Mouse (Mus musculus) liver, embryonic 16.5 days (tissue): ENCODE results near the gene Gpr108. TPM values are rescaled to one million over a fixed set of nuclear protein-coding genes. Genes with fewer than 3 reads are reported as not detected.
A peak's percentile ranks its signal among the peaks of the same experiment; 100 is the strongest.

Source experiments
- ATAC-seq: fragments of 200-750 bp; cut with Nextera tagmentation; 2 replicates; pipeline ENCODE4 v1.8.0; 2017; ENCODE audit warnings: low read depth, mild to moderate bottlenecking, moderate number of reproducible peaks, moderate library complexity
- H3K27ac ChIP-seq: fragments of 300-500 bp; sonication (generic); 2 replicates; pipeline ENCODE4 v1.5.1; 2014; ENCODE audit warnings: mild to moderate bottlenecking, low read length
- H3K27me3 ChIP-seq: fragments of 300-500 bp; sonication (generic); 2 replicates; pipeline ENCODE4 v1.6.1; 2014; ENCODE audit warnings: low read depth, low read length, mixed read lengths; ENCODE audit not compliant: control insufficient read depth, insufficient read depth
- H3K36me3 ChIP-seq: fragments of 300-500 bp; sonication (generic); 2 replicates; pipeline ENCODE4 v1.6.1; 2014; ENCODE audit warnings: mild to moderate bottlenecking; ENCODE audit not compliant: control insufficient read depth, insufficient read depth
- H3K4me1 ChIP-seq: fragments of 300-500 bp; sonication (generic); 2 replicates; pipeline ENCODE4 v1.6.1; 2014; ENCODE audit warnings: low read depth, low read length, mixed read lengths; ENCODE audit not compliant: control insufficient read depth
- H3K4me2 ChIP-seq: fragments of 300-500 bp; sonication (generic); 2 replicates; pipeline ENCODE4 v1.6.1; 2014; ENCODE audit warnings: low read depth, low read length, mixed read lengths
- H3K4me3 ChIP-seq: fragments of 300-500 bp; sonication (generic); 2 replicates; pipeline ENCODE4 v1.5.1; 2014; ENCODE audit warnings: low read depth, mild to moderate bottlenecking, low read length
- H3K9ac ChIP-seq: fragments of 300-500 bp; sonication (generic); 2 replicates; pipeline ENCODE4 v1.6.1; 2014; ENCODE audit warnings: low read depth, low read length
- H3K9me3 ChIP-seq: fragments of 300-500 bp; sonication (generic); replicated peaks from 2 replicates; pipeline ENCODE4 v1.6.1; 2016; ENCODE audit warnings: low read length; ENCODE audit not compliant: control insufficient read depth
- WGBS: fragments of 180-500 bp; shearing (Covaris S2); extraction: QIAGEN DNeasy Blood & Tissue Kit; methylation state at CpG from one replicate; pipeline ENCODE4 v1.1.7; 2014; ENCODE audit not compliant: insufficient replicate concordance; 5-methylcytosine and 5-hydroxymethylcytosine counted together
- polyA plus RNA-seq: library from polyadenylated mRNA; unstranded; fragments of >200 nt; fragmentation: Nextera tagmentation; extraction: Ambion mirVana; gene quantifications from 2 replicates; pipeline ENCODE4 v1.2.1, GENCODE M21; 2015

Gpr108 gene
- polyA plus RNA-seq, 1 experiment from 2014 or later, result 12.6 TPM

DNA sequence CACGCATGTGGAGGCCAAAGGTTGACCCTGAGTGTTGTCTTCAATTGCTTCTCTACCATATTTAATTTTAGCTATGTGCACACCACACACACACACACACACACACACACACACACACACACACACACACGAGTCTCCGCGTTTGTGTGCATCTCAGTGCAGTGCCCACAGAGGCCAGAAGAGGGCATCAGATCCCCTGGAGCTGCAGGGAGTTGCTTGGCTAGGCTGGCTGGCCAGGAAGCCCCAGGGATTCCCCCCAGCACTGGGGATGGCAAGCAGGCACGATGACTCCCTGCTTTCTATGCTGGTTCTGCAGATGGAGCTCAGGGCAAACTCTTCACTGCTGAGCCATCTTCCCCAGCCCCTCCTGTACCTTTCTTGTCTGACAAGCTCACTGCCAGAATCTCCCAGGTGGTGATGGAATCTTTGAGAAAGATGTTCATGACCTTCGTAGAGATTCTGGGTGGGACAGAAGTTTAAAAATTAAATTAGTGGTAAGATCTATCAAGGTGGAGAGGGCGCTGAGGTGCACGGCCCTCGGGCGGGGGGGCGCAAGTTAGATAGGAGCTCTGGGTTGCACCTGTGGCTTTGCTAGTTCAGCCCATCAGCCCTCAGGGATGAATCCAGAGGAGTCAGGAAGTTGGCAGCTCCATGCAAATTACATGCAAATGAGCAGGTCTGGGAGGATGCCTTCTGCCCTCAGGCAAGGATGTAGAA lies 28.9 kb downstream of the Gpr108 start:
- Histone ChIP-seq H3K27ac (no peak overlapping the region), H3K36me3 (peaks cover 3% of the 10 kb centered on the region), H3K4me1 (no peaks in the 10 kb centered on the region; the same call in none of the 2 replicates), H3K4me3 (no peak overlapping the region), H3K9me3 (no peaks in the 10 kb centered on the region), H3K4me2 (no peak overlapping the region), H3K27me3 (no peaks in the 10 kb centered on the region), H3K9ac (no peak overlapping the region)
- WGBS, result 15% methylated on average over 11 of the region's 11 CpGs
- ATAC-seq, result peak; percentile 18; the same call in 1 of the 2 replicates

DNA sequence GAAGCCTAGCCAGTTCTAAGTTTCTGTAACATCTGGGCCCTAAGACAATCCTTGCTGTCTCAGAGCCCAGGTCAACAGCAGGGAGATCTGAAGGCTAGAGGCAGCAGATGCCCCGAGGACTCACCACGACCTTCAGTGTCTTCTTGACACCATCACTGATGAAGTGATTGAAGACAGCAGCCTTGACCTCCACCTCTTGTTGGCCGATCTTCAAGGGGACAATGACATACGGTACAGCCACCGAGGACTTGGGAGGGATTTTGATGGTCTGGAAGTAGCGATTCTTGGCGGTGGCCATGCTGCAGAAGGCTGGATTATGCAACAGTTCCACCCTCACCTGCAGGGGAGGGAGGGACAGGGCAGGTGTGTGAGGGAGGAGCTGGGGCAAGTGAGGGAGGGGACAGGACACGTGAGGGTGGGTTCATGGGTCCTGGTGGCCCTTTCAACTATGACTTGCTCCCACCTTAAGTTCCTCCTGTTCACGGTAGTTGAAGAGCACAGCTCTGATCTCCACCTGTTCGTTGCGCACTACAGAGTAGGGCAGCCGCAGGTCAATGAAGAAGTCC lies 29.8 kb downstream of the Gpr108 start:
- Histone ChIP-seq H3K4me2 (no peak overlapping the region), H3K9ac (no peak overlapping the region), H3K9me3 (no peaks in the 10 kb centered on the region), H3K27me3 (no peaks in the 10 kb centered on the region), H3K36me3 (peaks cover 3% of the 10 kb centered on the region), H3K27ac (no peak overlapping the region), H3K4me3 (no peak overlapping the region), H3K4me1 (no peaks in the 10 kb centered on the region; the same call in none of the 2 replicates)
- WGBS, result 56% methylated on average over 12 of the region's 12 CpGs
- no peak for ATAC-seq

GRCm38 (mm10) chr17:57214676-57215387 lies 33.4 kb downstream of the Gpr108 start:
- Histone ChIP-seq H3K4me2 (no peak overlapping the region), H3K27me3 (no peaks in the 10 kb centered on the region), H3K4me1 (no peaks in the 10 kb centered on the region; the same call in 1 of the 2 replicates), H3K27ac (no peak overlapping the region), H3K4me3 (no peak overlapping the region), H3K36me3 (peaks cover 3% of the 10 kb centered on the region; the same call in 1 of the 2 replicates), H3K9ac (no peak overlapping the region), H3K9me3 (no peaks in the 10 kb centered on the region)
- no peak for ATAC-seq
- WGBS, result 29% methylated on average over 13 of the region's 13 CpGs

DNA sequence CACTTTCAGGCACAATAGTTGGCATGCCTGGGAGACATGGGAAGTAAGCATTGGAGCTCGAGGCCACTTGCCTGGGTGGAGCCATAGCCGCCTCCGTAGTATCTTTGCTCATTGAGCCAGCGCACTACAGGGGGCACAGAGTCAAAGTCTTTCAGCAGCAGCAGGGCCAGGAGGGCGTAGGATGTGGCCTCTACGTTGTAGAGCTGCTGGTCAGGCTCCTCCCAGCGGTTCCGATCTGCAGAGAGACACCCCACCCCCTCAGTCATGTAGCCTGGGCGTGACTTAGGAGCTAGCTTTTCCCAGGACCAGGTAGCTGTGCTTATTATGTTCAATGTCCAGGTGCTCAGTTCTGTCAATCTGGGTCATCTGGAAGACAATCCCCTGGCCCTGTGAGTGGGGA lies 36.7 kb downstream of the Gpr108 start:
- ATAC-seq, result 0 out of 2 replicates have a peak, but pooled peaks have one; percentile 26
- no peak overlapping the region for H3K4me2 ChIP-seq
- H3K4me3 ChIP-seq, result no peak overlapping the region
- no peaks in the 10 kb centered on the region for H3K9me3 ChIP-seq
- 55% methylated on average over 9 of the region's 9 CpGs for WGBS
- H3K4me1 ChIP-seq, result no peaks in the 10 kb centered on the region
- H3K27me3 ChIP-seq, result no peaks in the 10 kb centered on the region
- H3K9ac ChIP-seq, result no peak overlapping the region
- H3K27ac ChIP-seq, result no peak overlapping the region
- H3K36me3 ChIP-seq, result no peaks in the 10 kb centered on the region; the same call in 1 of the 2 replicates

DNA sequence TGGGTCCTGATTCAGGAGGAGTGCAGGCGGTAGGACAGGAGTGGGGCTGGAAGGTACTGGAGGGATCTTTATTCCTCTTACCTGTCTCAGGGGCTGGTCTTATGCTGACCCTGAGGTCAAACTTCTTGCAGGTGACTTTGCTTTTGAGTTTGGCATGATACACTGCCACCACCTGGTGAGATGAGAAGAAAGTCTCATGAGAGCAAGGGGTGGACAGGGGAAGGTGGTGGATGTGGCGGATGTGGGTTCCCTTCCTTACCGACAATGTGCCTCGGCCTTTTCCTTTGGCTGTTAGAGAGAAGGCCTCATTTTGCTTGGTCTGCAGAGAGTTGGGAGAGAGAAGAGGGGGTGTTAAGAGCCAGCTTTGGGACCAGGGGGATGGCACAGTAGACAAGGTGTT lies 38.9 kb downstream of the Gpr108 start:
- Histone ChIP-seq H3K4me3 (no peak overlapping the region), H3K9me3 (no peaks in the 10 kb centered on the region), H3K27me3 (no peaks in the 10 kb centered on the region), H3K9ac (no peak overlapping the region), H3K4me2 (no peak overlapping the region), H3K36me3 (no peaks in the 10 kb centered on the region; the same call in 1 of the 2 replicates), H3K4me1 (peaks cover under 1% of the 10 kb centered on the region), H3K27ac (no peak overlapping the region)
- ATAC-seq, result no peak
- WGBS, result 36% methylated on average over 4 of the region's 4 CpGs

DNA sequence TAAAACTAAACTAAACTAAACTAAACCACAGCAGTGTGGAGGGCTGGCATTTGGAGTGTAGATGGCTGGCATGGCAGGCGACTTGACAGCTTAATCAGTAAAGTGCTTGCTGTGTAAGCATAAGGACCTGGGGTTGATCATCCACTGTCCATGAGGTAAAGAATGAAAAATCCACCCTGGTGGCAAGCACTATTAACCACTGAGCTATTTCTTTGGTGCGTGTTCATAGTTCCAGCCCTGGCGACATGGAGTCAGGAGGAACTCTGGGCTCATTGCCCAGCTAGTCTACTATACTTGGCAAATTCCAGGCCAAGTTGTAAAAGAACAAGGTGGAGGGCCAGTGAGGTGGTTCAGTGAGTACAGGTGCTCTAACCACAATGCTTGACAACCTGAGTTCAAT lies 40.3 kb downstream of the Gpr108 start:
- H3K4me1 ChIP-seq, result peaks cover 5% of the 10 kb centered on the region
- no peak overlapping the region for H3K9ac ChIP-seq
- no peaks in the 10 kb centered on the region for H3K27me3 ChIP-seq
- no peaks in the 10 kb centered on the region for H3K9me3 ChIP-seq
- no peaks in the 10 kb centered on the region; the same call in 1 of the 2 replicates for H3K36me3 ChIP-seq
- 59% methylated on average over 3 of the region's 3 CpGs for WGBS
- ATAC-seq, result no peak
- no peak overlapping the region for H3K4me3 ChIP-seq
- no peak overlapping the region for H3K27ac ChIP-seq
- H3K4me2 ChIP-seq, result no peak overlapping the region

- Histone ChIP-seq H3K27ac (no peak overlapping the region), H3K36me3 (no peaks in the 10 kb centered on the region), H3K27me3 (no peaks in the 10 kb centered on the region), H3K4me2 (no peak overlapping the region), H3K9ac (no peak overlapping the region), H3K4me1 (peaks cover 5% of the 10 kb centered on the region), H3K4me3 (no peak overlapping the region), H3K9me3 (no peaks in the 10 kb centered on the region)
- ATAC-seq, result peak; percentile 71
- WGBS, result 43% methylated on average over 10 of the region's 10 CpGs
Measured at GRCm38 (mm10) chr17:57201841-57202724, 46.2 kb downstream of the Gpr108 start.

DNA sequence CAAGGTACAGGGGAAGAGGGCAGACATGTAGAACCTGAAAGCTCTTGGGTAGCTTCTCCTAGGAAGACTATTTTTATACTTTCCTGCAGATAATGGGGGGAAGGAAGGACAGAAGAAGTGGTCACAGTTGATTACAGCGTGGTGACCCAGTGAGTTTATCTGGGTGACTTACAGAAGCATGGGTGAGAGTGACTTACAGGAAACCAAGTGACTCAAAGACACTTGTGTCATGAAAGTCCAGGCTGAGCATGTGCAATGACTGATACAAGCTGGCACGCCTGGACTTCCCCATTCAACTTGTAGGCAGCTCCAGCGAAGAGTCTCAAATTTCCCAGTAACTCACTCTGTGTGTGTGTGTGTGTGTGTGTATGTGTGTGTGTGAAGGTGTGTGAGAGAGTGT lies 50.0 kb downstream of the Gpr108 start:
- no peaks in the 10 kb centered on the region for H3K9me3 ChIP-seq
- no peak overlapping the region for H3K27ac ChIP-seq
- no peaks in the 10 kb centered on the region for H3K36me3 ChIP-seq
- H3K4me2 ChIP-seq, result no peak overlapping the region
- no peak overlapping the region for H3K9ac ChIP-seq
- H3K4me3 ChIP-seq, result no peak overlapping the region
- 22% methylated on average over 3 of the region's 3 CpGs for WGBS
- no peaks in the 10 kb centered on the region for H3K27me3 ChIP-seq
- H3K4me1 ChIP-seq, result no peaks in the 10 kb centered on the region; the same call in none of the 2 replicates
- ATAC-seq, result no peak
